Mouse (Mus musculus): ENCODE data around the gene Polr1e. TPM values are rescaled to one million over a fixed set of nuclear protein-coding genes. Genes with fewer than 3 reads are reported as not detected.
"Not testable (repeated sequence)": the region's sequence is repeated elsewhere in the genome, so short reads cannot be mapped to it uniquely, and the experiment has no call there.

Polr1e gene
- polyA plus RNA-seq, 1 experiment from 2014 or later, result 26.3 TPM

- not testable (repeated sequence) for H3K4me1 ChIP-seq; H3K9ac ChIP-seq; ATAC-seq (replicated peaks); H3K27me3 ChIP-seq (replicated peaks); H3K9me3 ChIP-seq; H3K27ac ChIP-seq; H3K4me2 ChIP-seq; H3K4me3 ChIP-seq
- H3K36me3 ChIP-seq (replicated peaks), result peaks cover 27% of the 10 kb centered on the region; the same call in 1 of the 2 replicates
- 61% methylated on average over 8 of the region's 8 CpGs for WGBS
These were observed 20.5 kb downstream of the Polr1e start for GRCm38 (mm10) chr4:45038879-45039278.

DNA sequence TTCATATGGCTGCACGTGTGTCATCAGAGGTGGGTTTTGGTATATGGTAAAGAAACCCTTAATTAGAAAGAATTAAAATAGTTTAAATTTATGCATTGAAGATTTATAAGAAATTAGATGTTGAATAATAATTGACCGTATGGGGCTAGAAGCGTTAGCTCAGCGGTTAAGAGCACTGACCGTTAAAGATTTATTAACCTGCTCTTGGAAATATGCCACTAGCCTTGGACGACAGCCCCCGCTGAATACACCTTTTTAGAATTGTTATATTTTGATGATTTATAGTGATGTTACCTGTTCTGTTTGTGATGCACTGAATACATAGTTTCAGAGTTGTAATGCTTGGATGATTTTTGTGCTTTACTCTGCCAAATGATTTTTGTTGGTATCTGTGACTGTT lies 21.2 kb downstream of the Polr1e start:
- WGBS, result 93% methylated on average over 7 of the region's 7 CpGs
- ATAC-seq (replicated peaks); H3K4me2 ChIP-seq; H3K9me3 ChIP-seq; H3K4me3 ChIP-seq; H3K27ac ChIP-seq; H3K4me1 ChIP-seq; H3K27me3 ChIP-seq (replicated peaks); H3K9ac ChIP-seq: not testable (repeated sequence)
- peaks cover 28% of the 10 kb centered on the region; the same call in 1 of the 2 replicates for H3K36me3 ChIP-seq (replicated peaks)

- H3K36me3 ChIP-seq (replicated peaks), result peaks cover 31% of the 10 kb centered on the region
- WGBS, result 81% methylated on average over 7 of the region's 7 CpGs
- no peaks in the 10 kb centered on the region for H3K27me3 ChIP-seq (replicated peaks)
These were observed 22.4 kb downstream of the Polr1e start for GRCm38 (mm10) chr4:45040795-45041194.

DNA sequence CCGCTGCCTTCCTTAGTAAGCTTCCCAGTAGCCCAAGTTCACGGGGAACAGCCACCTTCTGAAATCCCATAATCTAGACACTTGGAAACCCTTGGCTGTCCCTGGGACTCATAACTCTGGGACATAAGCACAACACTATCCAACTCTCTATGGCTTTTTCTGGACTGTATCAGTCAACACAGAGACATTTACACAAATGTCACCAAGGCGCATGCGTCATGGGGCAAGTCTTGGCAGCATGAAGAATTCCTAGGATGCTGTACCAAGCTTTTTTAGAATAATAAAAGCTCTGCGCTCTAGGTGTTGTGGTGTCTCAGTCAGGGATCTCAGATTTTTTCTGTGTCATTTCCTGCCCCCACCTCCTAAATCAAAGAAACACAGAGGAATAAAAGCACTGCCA lies 28.3 kb downstream of the Polr1e start:
- Histone ChIP-seq H3K9me3 (no peaks in the 10 kb centered on the region), H3K4me3 (no peak overlapping the region), H3K36me3 (replicated peaks) (peaks cover 25% of the 10 kb centered on the region), H3K9ac (no peak overlapping the region), H3K27me3 (replicated peaks) (no peaks in the 10 kb centered on the region), H3K4me2 (no peak overlapping the region), H3K27ac (no peak overlapping the region), H3K4me1 (no peaks in the 10 kb centered on the region)
- ATAC-seq (replicated peaks), result no peak
- 92% methylated on average over 5 of the region's 5 CpGs for WGBS

More at GRCm38 (mm10) chr4:45040795-45041194, 22.4 kb downstream of the Polr1e start:
- no peak for ATAC-seq (replicated peaks)
- Histone ChIP-seq H3K4me2 (no peak overlapping the region), H3K27ac (no peak overlapping the region), H3K9me3 (no peaks in the 10 kb centered on the region), H3K9ac (no peak overlapping the region), H3K4me3 (no peak overlapping the region), H3K4me1 (no peaks in the 10 kb centered on the region)

DNA sequence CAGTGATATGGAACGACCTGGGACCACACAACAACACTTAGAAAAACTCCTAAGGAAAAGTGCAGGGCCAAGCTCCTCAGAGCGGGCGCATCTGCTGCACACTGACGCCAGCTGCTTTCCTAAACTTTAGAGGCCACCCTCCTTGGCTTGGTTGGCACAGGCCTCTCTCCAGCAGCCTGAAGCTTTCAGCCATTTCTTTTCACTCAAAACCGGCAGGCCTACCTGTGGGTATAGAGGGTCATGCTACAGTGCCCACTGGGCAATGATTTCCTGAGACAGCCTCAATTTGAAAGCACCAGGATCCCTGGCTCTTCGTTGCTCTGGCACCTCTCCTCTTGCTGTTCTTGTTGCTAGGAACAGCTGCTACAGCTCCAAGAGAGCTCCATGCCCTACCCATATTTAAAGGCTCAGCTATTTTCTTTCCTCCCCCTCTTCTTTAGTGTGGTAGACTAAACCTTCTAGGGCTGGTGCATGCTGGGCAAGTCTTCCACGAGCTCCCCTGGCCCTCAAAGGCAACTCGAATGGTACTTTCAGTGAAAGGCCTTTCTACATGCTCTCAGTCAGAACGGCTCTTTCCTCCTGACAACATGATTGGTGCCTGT lies 29.0 kb downstream of the Polr1e start:
- Histone ChIP-seq H3K4me2 (no peak overlapping the region), H3K4me1 (no peaks in the 10 kb centered on the region), H3K36me3 (replicated peaks) (peaks cover 25% of the 10 kb centered on the region), H3K9me3 (no peaks in the 10 kb centered on the region), H3K4me3 (no peak overlapping the region), H3K27me3 (replicated peaks) (no peaks in the 10 kb centered on the region), H3K27ac (no peak overlapping the region), H3K9ac (no peak overlapping the region)
- ATAC-seq (replicated peaks), result no peak
- 80% methylated on average over 9 of the region's 9 CpGs for WGBS

- no peaks in the 10 kb centered on the region for H3K9me3 ChIP-seq
- peaks cover 23% of the 10 kb centered on the region for H3K36me3 ChIP-seq (replicated peaks)
- no peak overlapping the region; the same call in 1 of the 2 replicates for H3K9ac ChIP-seq
- peak overlapping the region; percentile 55 for H3K27ac ChIP-seq
- WGBS, result 56% methylated on average over 9 of the region's 9 CpGs
- no peak overlapping the region for H3K4me3 ChIP-seq
- H3K27me3 ChIP-seq (replicated peaks), result no peaks in the 10 kb centered on the region
- ATAC-seq (replicated peaks), result peak; percentile 33; the same call in 1 of the 2 replicates
- H3K4me2 ChIP-seq, result no peak overlapping the region
- H3K4me1 ChIP-seq, result no peaks in the 10 kb centered on the region
These were observed 29.6 kb downstream of the Polr1e start for GRCm38 (mm10) chr4:45047956-45048355.

- H3K9me3 ChIP-seq, result no peaks in the 10 kb centered on the region
- no peak overlapping the region for H3K9ac ChIP-seq
- ATAC-seq (replicated peaks), result no peak; the same call in 1 of the 2 replicates
- H3K27ac ChIP-seq, result no peak overlapping the region
- no peaks in the 10 kb centered on the region for H3K27me3 ChIP-seq (replicated peaks)
- 51% methylated on average over 3 of the region's 3 CpGs for WGBS
- no peak overlapping the region for H3K4me2 ChIP-seq
- no peaks in the 10 kb centered on the region for H3K4me1 ChIP-seq
- peaks cover 24% of the 10 kb centered on the region; the same call in 1 of the 2 replicates for H3K36me3 ChIP-seq (replicated peaks)
- no peak overlapping the region for H3K4me3 ChIP-seq
These were observed 36.5 kb downstream of the Polr1e start for GRCm38 (mm10) chr4:45054862-45055261.

GRCm38 (mm10) chr4:45055451-45055850 lies 37.1 kb downstream of the Polr1e start:
- Histone ChIP-seq H3K4me3 (no peak overlapping the region), H3K4me2 (no peak overlapping the region), H3K4me1 (no peaks in the 10 kb centered on the region), H3K9ac (no peak overlapping the region), H3K27me3 (replicated peaks) (no peaks in the 10 kb centered on the region), H3K9me3 (no peaks in the 10 kb centered on the region), H3K36me3 (replicated peaks) (peaks cover 24% of the 10 kb centered on the region; the same call in 1 of the 2 replicates), H3K27ac (no peak overlapping the region)
- no peak for ATAC-seq (replicated peaks)
- WGBS, result 89% methylated on average over 8 of the region's 8 CpGs

GRCm38 (mm10) chr4:45063836-45064235 lies 45.5 kb downstream of the Polr1e start:
- H3K27ac ChIP-seq; H3K4me1 ChIP-seq; H3K27me3 ChIP-seq (replicated peaks); H3K9ac ChIP-seq; ATAC-seq (replicated peaks); H3K9me3 ChIP-seq; H3K4me3 ChIP-seq; H3K4me2 ChIP-seq: not testable (repeated sequence)
- 70% methylated on average over 1 of the region's 1 CpGs for WGBS
- peaks cover 20% of the 10 kb centered on the region; the same call in 1 of the 2 replicates for H3K36me3 ChIP-seq (replicated peaks)

- Histone ChIP-seq H3K4me3 (no peak overlapping the region), H3K9ac (no peak overlapping the region), H3K4me2 (no peak overlapping the region), H3K27me3 (replicated peaks) (no peaks in the 10 kb centered on the region), H3K27ac (no peak overlapping the region), H3K9me3 (no peaks in the 10 kb centered on the region), H3K4me1 (no peaks in the 10 kb centered on the region), H3K36me3 (replicated peaks) (peaks cover 14% of the 10 kb centered on the region; the same call in 1 of the 2 replicates)
- 91% methylated on average over 2 of the region's 2 CpGs for WGBS
- no peak for ATAC-seq (replicated peaks)
These were observed 46.2 kb downstream of the Polr1e start for GRCm38 (mm10) chr4:45064577-45064976.

DNA sequence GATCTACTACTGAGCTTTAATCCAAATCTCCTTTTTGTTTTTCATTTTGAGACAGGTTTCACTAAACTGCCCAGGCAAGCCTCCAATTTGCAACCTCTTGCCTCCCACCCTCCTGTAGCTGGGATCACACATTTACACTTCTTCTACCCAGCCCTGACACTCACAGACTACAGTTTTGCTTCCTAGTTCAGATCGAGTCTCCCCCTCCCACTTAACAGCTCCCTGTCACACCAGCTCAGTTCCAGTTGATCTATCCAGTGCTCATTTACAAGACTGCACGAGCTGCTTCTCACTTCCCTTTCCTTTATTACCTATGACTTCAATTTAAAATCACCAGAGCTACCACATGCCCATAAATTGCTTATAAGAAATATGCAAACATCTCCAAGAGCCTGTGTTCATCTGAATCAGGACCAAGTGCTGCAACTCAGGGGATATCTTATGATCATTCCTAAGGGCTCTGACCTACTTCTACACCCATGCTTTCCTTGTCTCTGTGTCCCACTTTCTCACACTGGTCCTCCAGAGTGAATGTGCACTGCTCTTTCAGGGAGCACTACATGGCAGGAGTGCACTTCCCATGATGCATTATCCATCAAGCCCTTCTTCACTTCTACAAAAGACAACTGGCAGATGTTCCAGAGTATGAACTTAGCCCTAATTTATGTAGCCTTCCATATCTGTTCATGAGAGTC lies 47.8 kb downstream of the Polr1e start:
- Histone ChIP-seq H3K4me2 (no peak overlapping the region), H3K9me3 (no peaks in the 10 kb centered on the region), H3K27me3 (replicated peaks) (no peaks in the 10 kb centered on the region), H3K4me3 (no peak overlapping the region), H3K27ac (no peak overlapping the region), H3K4me1 (no peaks in the 10 kb centered on the region), H3K36me3 (replicated peaks) (peaks cover 8% of the 10 kb centered on the region; the same call in 1 of the 2 replicates), H3K9ac (no peak overlapping the region)
- no peak for ATAC-seq (replicated peaks)
- 30% methylated on average over 2 of the region's 2 CpGs for WGBS

- H3K4me1 ChIP-seq, result no peaks in the 10 kb centered on the region
- H3K4me3 ChIP-seq, result no peak overlapping the region
- H3K9ac ChIP-seq, result no peak overlapping the region
- H3K4me2 ChIP-seq, result no peak overlapping the region
- ATAC-seq (replicated peaks), result no peak
- no peaks in the 10 kb centered on the region for H3K27me3 ChIP-seq (replicated peaks)
- H3K9me3 ChIP-seq, result no peaks in the 10 kb centered on the region
- WGBS, result 94% methylated on average over 4 of the region's 4 CpGs
- H3K27ac ChIP-seq, result no peak overlapping the region
- H3K36me3 ChIP-seq (replicated peaks), result no peaks in the 10 kb centered on the region
These were observed 49.4 kb downstream of the Polr1e start for GRCm38 (mm10) chr4:45067742-45068141.
